Mouse (Mus musculus) G1E (cell line): ENCODE data around the gene Sept10. TPM values are rescaled to one million over a fixed set of nuclear protein-coding genes. Genes with fewer than 3 reads are reported as not detected.

Source experiments
- ATAC-seq: 2 replicates; pipeline ENCODE4 v1.8.0; 2016; ENCODE audit warnings: mild to moderate bottlenecking; ENCODE audit not compliant: insufficient number of reproducible peaks, poor library complexity, low FRiP score, severe bottlenecking; ENCODE audit errors: extremely low read depth
- DNase-seq: peaks from one replicate; pipeline ENCODE4 v3.0.0; 2012; ENCODE audit warnings: low spot score
- H3K27me3 ChIP-seq: 2 replicates; pipeline ENCODE4 v1.6.1; 2012; ENCODE audit warnings: mild to moderate bottlenecking, low read length, inconsistent platforms; ENCODE audit not compliant: insufficient read depth
- H3K36me3 ChIP-seq: replicated peaks from 2 replicates; pipeline ENCODE3; 2012; ENCODE audit warnings: mild to moderate bottlenecking, inconsistent platforms
- H3K4me1 ChIP-seq: 2 replicates; pipeline ENCODE4 v1.6.1; 2012; ENCODE audit warnings: low read depth, low read length, inconsistent platforms, mixed read lengths; ENCODE audit not compliant: insufficient read depth
- H3K4me3 ChIP-seq: 2 replicates; pipeline ENCODE4 v1.5.1; 2012; ENCODE audit warnings: low read depth, mild to moderate bottlenecking, inconsistent platforms, low read length, moderate library complexity, mixed read lengths
- H3K9me3 ChIP-seq: replicated peaks from 2 replicates; pipeline ENCODE4 v1.6.1; 2012; ENCODE audit warnings: inconsistent platforms
- CTCF ChIP-seq: IDR thresholded peaks from 2 replicates; pipeline ENCODE4 v1.5.1; 2012; ENCODE audit warnings: low read depth, low read length, inconsistent platforms, mixed read lengths
- GATA1 ChIP-seq: IDR thresholded peaks from 2 replicates; pipeline ENCODE4 v1.6.1; 2012; ENCODE audit warnings: borderline replicate concordance, low read length, inconsistent platforms, mixed read lengths
- GATA2 ChIP-seq: IDR thresholded peaks from 2 replicates; pipeline ENCODE4 v1.6.1; 2012; ENCODE audit warnings: low read depth, low read length, inconsistent platforms, borderline replicate concordance
- POLR2AphosphoS5 ChIP-seq: IDR thresholded peaks from 2 replicates; pipeline ENCODE4 v1.6.1; 2012; ENCODE audit warnings: low read depth, low read length, inconsistent platforms; ENCODE audit not compliant: insufficient replicate concordance
- TAL1 ChIP-seq: conservative IDR thresholded peaks from 2 replicates; pipeline ENCODE4 v1.6.1; 2012; ENCODE audit warnings: low read depth, low read length, inconsistent platforms, mixed read lengths
- polyA plus RNA-seq: library from polyadenylated mRNA; stranded (reverse); fragments of >175 nt; gene quantifications from 2 replicates; pipeline ENCODE4 v1.2.3, GENCODE M21; 2012
- total RNA-seq, 2 experiments: library from RNA; stranded (forward) in 1 of 2; stranded (reverse) in 1 of 2; fragments of 200-1000 nt in 1 of 2; fragments of >200 nt in 1 of 2; fragmentation: Nextera tagmentation in 1 of 2; gene quantifications; 2 replicates each; pipeline ENCODE4 v1.2.3; 2014 to 2017

Sept10 gene
- total and polyA plus RNA-seq, 3 experiments, result 1.1 to 14.4 (median 9.5) TPM

DNA sequence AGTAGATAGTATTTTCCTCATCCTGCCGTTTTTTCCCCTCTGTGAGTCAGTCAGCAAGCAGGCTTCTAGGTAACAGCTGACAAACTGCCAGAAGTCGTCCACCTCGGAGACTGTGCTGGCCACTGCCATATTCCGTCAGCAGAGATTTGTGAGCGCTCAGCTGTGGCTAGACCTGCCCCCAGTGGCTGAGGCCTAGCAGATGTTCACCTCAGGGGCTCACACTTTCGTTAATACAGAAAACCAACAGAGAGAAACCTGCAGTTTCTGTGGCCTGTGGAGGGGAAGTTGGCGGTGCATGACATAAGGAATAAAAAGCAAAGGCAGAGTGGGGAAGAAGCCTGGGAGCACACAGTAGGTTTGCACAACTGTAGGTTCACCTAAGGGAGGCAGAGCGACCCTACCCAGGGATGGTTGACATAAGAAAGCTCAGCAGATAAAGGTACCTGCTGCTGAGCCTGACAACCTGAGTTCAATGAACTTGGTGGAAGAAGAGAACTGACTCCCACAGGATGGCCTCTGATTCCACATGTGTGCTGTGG lies 32.0 kb upstream of the Sept10 start:
- ATAC-seq, result no peak
- H3K27me3 ChIP-seq, result peaks cover 3% of the 10 kb centered on the region; the same call in 1 of the 2 replicates
- TF ChIP-seq CTCF, result no peak
- TF ChIP-seq POLR2AphosphoS5, result no peak
- TF ChIP-seq TAL1, result no peak
- TF ChIP-seq GATA2, result no peak
- no peak for TF ChIP-seq GATA1
- DNase-seq, result no peak
- no peaks in the 10 kb centered on the region for H3K4me1 ChIP-seq
- no peaks in the 10 kb centered on the region for H3K36me3 ChIP-seq
- H3K9me3 ChIP-seq, result no peaks in the 10 kb centered on the region
- no peak overlapping the region for H3K4me3 ChIP-seq

DNA sequence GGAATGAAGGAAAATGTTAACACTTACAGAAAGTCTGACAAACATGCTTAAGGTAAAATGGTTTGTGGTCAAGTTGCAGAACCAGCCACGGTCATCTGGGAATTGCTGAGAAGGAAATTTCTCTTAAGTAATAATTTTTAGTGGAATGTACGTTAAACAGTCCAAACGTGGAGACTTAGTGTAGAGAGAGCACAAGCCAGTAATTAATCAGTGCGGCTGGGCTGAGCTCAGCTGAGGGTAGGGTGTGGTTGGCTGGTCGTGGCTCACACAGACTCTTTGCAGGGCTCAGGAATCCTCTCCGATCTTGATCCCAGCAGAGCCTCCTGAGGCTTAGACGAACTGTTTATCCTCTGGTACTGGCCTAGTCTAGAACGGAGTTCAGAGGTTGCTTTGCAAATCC lies 30.7 kb upstream of the Sept10 start:
- no peak for TF ChIP-seq TAL1
- no peak for TF ChIP-seq GATA2
- no peak for TF ChIP-seq CTCF
- no peak for TF ChIP-seq GATA1
- no peak for TF ChIP-seq POLR2AphosphoS5
- no peaks in the 10 kb centered on the region for H3K4me1 ChIP-seq
- peaks cover 3% of the 10 kb centered on the region; the same call in 1 of the 2 replicates for H3K27me3 ChIP-seq
- H3K9me3 ChIP-seq, result no peaks in the 10 kb centered on the region
- ATAC-seq (no peak), DNase-seq (no peak)
- H3K4me3 ChIP-seq, result no peak overlapping the region
- H3K36me3 ChIP-seq, result no peaks in the 10 kb centered on the region

DNA sequence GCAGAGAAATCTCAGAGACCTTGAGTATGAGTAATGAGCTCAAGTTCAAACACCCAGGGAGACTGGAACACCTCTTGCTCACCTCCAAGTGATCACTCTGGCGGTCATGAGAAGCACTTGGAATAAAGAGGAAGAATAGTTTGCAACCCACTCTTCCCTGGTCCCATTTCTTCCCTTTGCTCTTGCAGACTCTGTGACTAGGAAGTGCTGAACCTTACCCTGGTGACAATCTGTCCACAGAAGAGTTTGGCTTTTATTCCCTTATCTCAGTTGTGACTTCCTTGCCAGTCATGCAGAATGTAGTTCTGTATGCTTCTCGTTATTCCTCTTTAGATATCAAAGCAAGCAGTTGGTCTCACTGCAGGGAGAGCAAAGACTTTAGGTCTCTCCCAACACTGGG lies 30.3 kb upstream of the Sept10 start:
- H3K36me3 ChIP-seq, result no peaks in the 10 kb centered on the region
- H3K4me1 ChIP-seq, result no peaks in the 10 kb centered on the region
- no peak for TF ChIP-seq CTCF
- no peak for TF ChIP-seq GATA2
- no peak for TF ChIP-seq POLR2AphosphoS5
- no peak for TF ChIP-seq GATA1
- no peak for TF ChIP-seq TAL1
- ATAC-seq (no peak), DNase-seq (no peak)
- H3K27me3 ChIP-seq, result peaks cover 3% of the 10 kb centered on the region; the same call in 1 of the 2 replicates
- H3K9me3 ChIP-seq, result no peaks in the 10 kb centered on the region
- no peak overlapping the region for H3K4me3 ChIP-seq

DNA sequence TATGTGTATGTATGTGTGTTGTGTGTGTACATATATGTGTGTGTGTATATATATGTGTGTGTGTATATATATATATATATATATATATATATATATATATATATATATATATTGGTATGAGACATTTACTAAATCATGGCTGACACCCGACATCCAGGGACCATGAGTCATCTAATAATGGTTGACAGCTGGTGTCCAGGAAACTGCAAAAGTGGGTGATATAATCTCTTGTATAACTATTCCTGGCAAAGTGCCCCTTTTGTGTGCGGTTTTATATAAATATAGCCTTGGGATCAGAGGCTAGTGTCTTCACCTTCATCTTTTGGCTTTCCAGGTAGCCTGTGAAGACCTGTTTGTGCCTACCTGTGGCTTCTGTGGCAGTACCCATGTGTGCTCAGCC lies 29.0 kb upstream of the Sept10 start:
- DNase-seq (no peak), ATAC-seq (no peak)
- peaks cover 3% of the 10 kb centered on the region; the same call in 1 of the 2 replicates for H3K27me3 ChIP-seq
- no peaks in the 10 kb centered on the region for H3K4me1 ChIP-seq
- H3K4me3 ChIP-seq, result no peak overlapping the region
- TF ChIP-seq GATA1 (no peak), POLR2AphosphoS5 (no peak), CTCF (no peak), TAL1 (no peak), GATA2 (no peak)
- H3K9me3 ChIP-seq, result no peaks in the 10 kb centered on the region
- H3K36me3 ChIP-seq, result no peaks in the 10 kb centered on the region

DNA sequence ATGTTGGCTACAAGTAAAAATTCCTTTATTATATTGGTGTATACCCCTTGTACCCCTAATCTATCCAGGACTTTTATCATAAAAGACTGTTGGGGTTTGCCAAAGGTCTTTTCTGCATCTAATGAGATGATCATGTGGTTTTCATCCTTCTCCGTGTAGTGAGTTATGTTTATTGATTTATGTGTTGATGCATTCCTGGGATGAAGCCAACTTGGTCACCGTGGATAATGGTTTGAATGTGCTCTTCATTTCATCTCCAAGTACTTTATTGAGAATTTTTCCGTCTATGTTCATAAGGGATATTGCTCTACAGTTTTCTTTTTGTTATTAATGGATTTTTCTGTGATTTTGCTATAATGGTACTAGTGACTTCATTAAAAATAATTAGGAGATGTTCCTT lies 27.9 kb upstream of the Sept10 start:
- H3K4me1 ChIP-seq, result no peaks in the 10 kb centered on the region
- ATAC-seq (no peak), DNase-seq (no peak)
- no peak overlapping the region for H3K4me3 ChIP-seq
- H3K27me3 ChIP-seq, result no peaks in the 10 kb centered on the region
- no peaks in the 10 kb centered on the region for H3K9me3 ChIP-seq
- H3K36me3 ChIP-seq, result no peaks in the 10 kb centered on the region
- TF ChIP-seq TAL1 (no peak), POLR2AphosphoS5 (no peak), GATA1 (no peak), CTCF (no peak), GATA2 (no peak)

DNA sequence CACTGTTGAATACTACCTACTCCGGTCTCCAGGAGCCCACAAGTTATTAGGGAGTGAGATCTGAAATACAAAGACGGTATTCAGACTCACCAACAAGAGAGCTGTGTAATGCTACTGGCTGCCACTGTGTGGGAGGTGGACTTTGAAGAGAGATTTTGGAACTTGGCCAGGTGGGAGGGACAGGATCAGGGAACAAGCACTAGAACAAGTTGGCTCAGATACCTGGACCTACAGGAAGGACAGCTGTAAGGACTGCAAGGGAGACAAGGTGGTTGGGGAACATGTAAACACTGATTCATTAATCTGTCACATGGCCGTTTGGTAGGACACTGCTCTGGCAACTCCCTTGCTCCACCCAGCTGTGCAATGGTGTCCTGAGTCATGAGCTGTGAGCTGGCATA lies 19.5 kb upstream of the Sept10 start:
- H3K4me1 ChIP-seq, result no peaks in the 10 kb centered on the region
- H3K27me3 ChIP-seq, result no peaks in the 10 kb centered on the region
- ATAC-seq (no peak), DNase-seq (no peak)
- TF ChIP-seq CTCF (no peak), POLR2AphosphoS5 (no peak), GATA2 (no peak), GATA1 (no peak), TAL1 (no peak)
- H3K9me3 ChIP-seq, result no peaks in the 10 kb centered on the region
- H3K36me3 ChIP-seq, result no peaks in the 10 kb centered on the region
- H3K4me3 ChIP-seq, result no peak overlapping the region
